Mouse (Mus musculus): ENCODE measurements around the gene Nol10. TPM values are rescaled to one million over a fixed set of nuclear protein-coding genes. Genes with fewer than 3 reads are reported as not detected.
"Not testable (repeated sequence)": the region's sequence is repeated elsewhere in the genome, so short reads cannot be mapped to it uniquely, and the experiment has no call there.

The Nol10 gene
- total RNA-seq, 4 experiments from 2014 or later, result 15.1 to 22.2 (median 19.4) TPM

DNA sequence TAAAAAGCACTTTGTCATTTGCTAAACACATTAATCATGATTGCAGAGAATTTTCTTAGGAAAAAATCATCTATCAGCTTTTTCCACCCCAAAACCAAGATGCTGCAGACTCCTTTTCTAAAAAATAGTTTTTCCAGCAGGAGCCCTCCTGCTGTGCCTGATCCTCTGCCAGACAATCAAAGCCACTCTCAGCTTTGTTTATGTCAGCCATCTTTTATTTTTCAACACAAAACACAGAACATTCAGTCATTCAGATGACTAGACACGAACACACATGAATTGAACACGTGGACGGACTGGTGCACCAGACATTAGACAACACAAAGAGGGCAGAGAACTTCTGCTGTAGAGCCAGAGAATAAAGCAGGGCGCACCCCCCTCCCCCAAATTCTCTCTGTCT, 115.4 kb downstream of the Nol10 start:
- DNase-seq, result no peak

DNA sequence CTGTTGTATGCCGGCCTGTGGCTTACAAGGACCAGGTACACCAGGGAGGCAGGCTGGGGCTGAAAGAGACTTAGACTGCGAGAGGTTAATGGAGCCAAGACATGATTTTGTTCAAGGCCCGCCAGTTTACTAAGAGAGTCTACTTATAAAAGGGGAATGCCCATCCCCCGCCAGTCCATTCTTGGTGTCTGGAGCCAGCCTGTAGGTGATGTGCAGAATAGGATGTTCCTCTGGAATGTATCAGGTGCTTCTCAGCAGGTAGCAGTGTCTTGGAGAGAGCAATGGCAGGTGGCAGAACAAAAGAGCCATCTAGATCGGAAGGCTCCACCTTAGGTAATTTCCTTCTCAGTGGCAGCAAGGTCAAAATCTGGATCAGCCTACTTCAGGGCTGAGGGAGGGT, 116.3 kb downstream of the Nol10 start:
- DNase-seq, result not testable (repeated sequence)

DNA sequence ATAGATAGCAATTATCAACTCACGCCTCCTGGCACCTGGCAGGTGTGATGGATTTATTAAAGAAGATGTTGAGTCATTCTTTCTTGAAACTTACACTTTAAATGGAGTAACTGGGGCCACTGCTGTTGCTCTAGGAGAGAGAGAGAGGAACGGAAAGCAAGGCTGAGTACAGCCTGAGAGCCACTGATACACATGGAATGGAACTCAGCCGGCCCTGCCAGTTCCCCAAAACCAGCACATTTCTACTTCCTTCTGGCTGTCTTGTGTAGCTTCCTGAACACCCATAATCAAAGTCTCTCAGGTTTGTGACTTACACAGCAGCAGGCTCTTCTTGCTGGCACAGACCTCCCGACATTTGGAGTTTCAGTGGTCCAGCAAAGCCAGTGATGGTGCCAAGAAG, 118.5 kb downstream of the Nol10 start:
- no peak for DNase-seq

DNA sequence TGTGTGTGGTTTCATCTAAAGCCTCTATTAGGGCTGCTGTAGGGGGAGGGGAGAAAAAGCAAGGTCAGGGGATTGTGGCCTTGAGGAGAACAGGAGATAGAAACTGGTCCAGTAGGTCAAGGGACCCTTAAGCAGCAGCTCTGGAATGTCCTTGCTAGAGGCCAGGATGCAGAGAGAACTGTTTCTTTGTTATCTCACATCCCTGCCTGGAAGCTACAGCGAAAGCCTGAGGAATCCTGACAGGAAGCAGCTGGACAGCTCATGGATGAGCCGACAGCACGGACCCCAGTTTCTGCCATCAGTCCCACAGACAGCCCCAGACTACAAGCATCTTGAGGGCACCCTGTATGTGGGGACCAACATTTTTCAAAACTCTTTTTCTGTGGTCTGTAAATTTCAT, 120.1 kb downstream of the Nol10 start:
- no peak for DNase-seq

DNA sequence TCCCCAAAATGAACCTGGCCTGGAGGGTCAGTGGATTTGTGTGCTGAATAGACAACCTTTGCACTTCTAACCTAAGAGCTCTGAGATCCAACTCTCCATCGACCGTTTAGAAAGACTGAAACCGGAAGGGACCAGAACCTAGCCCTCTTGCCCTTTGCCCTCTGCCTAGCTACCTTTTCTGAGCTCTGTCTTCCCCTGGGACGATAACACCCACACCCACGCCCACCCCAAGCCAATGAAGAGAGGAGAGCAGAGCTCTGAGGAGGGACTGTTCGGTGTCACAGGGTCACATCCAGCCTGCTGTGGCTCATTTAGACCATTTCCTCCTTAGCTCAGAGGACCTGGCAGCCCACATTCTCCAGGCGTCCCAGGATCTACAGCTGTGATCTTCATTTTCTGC, 121.6 kb downstream of the Nol10 start:
- DNase-seq, result no peak

DNA sequence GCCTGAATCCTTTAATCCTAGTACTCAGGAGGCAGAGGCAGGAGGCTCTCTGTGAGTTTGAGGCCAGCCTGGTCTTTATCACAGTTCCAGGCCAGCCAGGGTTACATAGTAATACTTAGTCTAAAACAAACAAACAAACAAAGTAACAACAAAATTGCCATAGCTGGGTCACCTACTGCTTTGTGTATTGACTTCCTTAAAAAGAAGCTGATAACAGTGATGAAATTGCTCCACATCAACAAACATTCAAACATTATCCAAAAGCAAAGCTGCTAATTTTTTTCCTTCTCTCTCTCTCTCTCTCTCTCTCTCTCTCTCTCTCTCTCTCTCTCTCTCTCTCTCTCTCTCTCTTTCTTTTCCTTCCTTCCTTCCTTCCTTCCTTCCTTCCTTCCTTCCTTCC, 122.3 kb downstream of the Nol10 start:
- not testable (repeated sequence) for DNase-seq

DNA sequence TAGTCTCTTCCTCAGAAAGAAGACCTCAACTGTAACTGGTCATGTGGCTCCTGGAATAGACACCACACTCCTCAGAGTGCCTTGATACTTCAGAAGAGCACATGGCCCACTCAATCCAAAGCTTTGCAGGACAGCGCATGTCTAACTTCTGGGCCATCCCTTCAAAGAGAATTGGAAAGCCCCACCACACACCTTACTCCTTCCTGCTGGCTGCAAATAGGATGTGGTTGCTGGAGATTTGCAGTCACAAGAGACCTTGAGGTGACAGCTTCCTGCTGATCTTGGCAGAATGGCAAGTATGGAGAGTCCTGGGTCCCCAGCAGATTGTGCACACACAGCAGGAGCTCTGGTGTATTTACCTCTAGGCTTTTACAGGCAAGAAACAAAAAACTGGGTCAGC, 123.1 kb downstream of the Nol10 start:
- peak; percentile 55 for DNase-seq

DNA sequence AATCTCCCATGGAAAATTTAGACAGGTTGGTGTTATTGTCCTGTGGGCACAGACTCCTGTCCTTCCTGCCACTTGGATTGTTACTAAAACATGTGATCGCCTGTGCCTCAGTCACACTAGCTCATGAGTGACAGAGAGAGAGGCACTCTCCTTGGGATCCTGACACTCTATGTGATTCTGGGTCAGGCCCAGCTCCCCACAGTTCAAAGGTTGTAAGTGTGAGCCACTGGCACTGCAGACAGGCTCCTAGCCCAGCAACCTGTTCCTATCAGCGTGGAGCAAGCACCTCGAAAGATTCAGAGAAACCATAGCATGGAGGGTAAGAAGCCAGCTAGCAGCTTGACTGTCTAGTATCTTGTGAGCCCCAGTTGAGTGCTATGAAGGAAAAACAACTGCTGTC, 124.9 kb downstream of the Nol10 start:
- DNase-seq, result no peak

DNA sequence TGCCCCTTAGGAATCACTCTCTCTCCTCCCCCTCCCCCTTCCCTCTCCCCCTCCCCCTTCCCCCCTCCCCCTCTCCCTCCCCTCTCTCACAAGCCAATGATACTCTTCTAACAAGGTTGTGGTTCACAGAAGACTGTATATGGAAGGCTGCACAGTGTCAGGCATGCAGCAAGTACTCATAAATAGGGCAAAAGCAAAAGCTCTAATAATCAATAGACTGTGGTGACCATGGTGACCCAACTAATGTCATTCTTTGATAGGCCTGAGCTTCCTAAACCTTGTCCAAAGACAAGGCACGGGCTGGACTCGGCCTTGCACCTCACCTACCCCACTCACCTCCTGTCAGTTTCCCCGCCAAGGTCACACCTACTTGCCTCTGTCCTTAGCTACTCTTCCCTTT, 125.6 kb downstream of the Nol10 start:
- DNase-seq, result no peak

DNA sequence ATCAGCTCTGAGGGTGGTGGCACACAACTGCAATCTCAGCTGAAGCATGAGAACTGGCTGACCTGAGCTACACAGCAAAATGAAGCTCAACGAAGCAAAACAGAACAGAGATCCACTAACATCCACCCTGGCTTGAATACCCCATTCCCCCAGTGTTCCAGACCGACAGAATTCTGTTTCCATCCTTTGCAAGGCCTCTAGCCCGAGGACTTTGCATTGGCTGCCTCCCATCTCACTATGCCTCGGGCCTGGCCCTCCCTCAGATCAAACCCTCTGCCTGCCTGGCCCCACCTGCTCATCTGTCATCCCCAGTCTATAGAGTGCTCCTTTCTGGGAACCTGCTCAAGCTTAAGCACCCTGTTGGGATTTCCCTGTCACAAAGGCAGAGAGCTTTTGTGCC, 126.4 kb downstream of the Nol10 start:
- no peak for DNase-seq

DNA sequence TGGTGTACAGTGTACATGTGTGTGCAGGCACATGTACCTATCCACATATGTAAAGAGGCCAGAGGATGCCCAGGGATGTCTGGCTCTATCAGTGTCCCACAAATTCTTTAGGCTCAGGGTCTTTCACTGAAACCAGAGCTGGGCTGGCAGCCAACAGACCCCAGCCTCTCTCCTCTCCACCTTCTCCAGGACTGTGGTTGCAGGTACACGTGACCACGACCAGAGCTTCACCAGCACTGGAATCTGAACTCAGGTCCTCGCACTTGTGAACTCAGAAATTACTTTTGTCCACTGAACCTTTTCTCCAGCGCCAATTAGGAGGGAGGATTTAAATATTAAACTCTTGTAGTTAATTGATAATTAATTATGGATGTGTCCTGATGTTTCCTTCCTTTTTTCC, 126.9 kb downstream of the Nol10 start:
- DNase-seq, result no peak

DNA sequence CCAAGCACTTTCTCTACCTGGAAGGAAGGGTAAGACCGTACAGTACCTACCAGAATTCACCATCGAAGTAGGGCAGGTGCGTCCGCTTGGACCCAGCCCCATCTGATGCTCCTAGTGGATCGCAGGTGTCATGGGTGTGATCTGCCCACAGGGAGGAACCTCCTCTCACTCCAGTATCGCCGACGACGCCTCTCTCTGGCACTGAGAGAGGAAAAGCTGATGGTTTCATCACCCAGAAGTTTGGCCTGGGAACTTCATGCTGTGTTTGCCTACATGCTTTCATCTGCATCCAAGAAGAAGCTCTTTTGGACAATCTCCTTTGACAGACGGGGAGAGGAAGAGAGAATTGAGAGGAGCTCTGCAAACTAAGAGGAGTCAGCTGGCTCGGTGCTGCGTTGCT, 129.9 kb downstream of the Nol10 start:
- no peak for DNase-seq

DNA sequence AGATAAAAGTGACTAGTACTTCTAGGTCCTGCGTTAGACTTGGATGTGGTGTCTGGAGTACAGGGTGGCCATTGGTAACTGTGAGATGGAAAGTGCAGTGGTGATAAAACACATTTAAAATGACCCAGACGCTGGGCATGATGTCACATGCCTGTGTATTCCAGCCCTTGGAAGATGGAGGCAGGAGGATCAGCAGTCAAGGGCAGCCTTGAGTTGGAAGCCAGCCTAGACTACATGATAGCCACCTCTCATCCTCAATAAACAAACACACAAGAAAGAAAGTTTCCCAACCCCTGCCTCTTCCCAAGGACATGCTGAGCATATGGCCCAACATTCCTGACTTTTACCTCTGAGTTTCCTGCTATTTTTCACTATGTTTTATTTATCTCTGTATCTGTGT, 130.6 kb downstream of the Nol10 start:
- DNase-seq, result no peak

Small RNAs within 50 kb of the gene (microRNA-seq; reads per million reads assigned to microRNA genes)
- gene Mir3066, result 1.3 to 3.5 reads per million in 2 experiments

Other genes with a start within 250 kb of the Nol10 start
- gene Kcnf1, start 171.6 kb upstream of the Nol10 start, total RNA-seq (2022), result 1 to 10 TPM in 2 of 4 experiments, under 1 TPM in 2; 0.35 to 1.7 (median 1.1) TPM
- gene Pdia6, start 81.9 kb upstream of the Nol10 start, total RNA-seq (2022), result 100 to 1,000 TPM; 165 to 203 (median 180) TPM
- gene Atp6v1c2, start 19.1 kb upstream of the Nol10 start, total RNA-seq (2022), result 1 to 10 TPM; 1.2 to 4.0 (median 2.2) TPM
- gene Odc1, start 196.3 kb downstream of the Nol10 start, total RNA-seq (2022), result 100 to 1,000 TPM; 298 to 415 (median 329) TPM

All from adrenal gland, adult 8-10 months (tissue).